In the genomic region with DNA sequence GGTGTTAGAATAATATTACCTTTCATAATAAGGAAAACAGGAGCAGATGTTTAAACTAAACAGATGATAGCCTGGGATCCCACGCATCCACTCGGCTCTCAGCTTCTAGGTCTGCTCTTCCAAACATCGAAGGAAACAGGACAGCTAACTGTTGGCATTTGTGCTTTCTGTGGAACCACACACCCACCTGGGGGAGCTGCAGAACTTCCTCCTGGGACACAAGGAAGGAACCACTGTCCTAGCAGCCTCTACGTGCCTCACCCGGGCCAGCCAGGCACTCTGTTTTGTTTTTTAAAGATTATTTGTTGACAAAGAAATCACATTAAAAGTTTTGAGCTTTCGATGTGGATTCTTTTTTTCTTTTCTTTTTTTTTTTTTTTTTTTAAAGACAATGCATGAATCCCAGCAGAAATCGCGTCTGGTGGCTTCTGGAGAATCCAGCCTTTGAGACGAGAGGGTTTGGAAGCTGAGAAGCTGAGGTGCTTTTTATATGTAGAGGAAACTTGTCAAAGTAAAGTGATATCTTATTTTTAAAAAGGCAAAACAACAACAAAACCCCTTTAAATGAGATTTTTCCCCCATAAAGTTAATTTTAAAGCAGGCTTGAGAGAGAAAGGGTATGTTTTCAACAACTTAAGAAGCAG, we compare ENCODE assay signal across 8 mouse cellular contexts. TPM values are rescaled to one million over a fixed set of nuclear protein-coding genes. Genes with fewer than 3 reads are reported as not detected.
DNase-seq lines count a peak whose midpoint lies in the region; ATAC-seq and TF ChIP-seq lines count a peak whose summit lies in the region.

No protein-coding gene starts in this region.

- no peak for ATAC-seq in neural tube, embryonic 11.5 days (ENCODE audit: insufficient read depth, low FRiP score, low TSS enrichment)
- no peak for ATAC-seq in forebrain, embryonic 16.5 days
- no peak for ATAC-seq in frontal cortex, adult (ENCODE audit: low TSS enrichment)
- ATAC-seq in activated CD4-positive, CD25-positive, alpha-beta regulatory T cell, adult 4 months: no peak

- peaks cover 68% of the 10 kb centered on the region for H3K79me2 ChIP-seq in myocyte (ENCODE audit: control insufficient read depth, insufficient read depth)

- H3K4me2 ChIP-seq in neural tube, embryonic 11.5 days (ENCODE audit: low read depth): peak overlapping the region; percentile 74
- peak overlapping the region; percentile 60 for H3K4me2 ChIP-seq in forebrain, embryonic 16.5 days (ENCODE audit: low read length)
- H3K4me2 ChIP-seq in myocyte (ENCODE audit: low read depth): peak overlapping the region; percentile 90

- peak overlapping the region; percentile 89 for H3K9ac ChIP-seq in neural tube, embryonic 11.5 days (ENCODE audit: low read length)
- peak overlapping the region; percentile 56 for H3K9ac ChIP-seq in forebrain, embryonic 16.5 days (replicated peaks; ENCODE audit: low read depth, low read length)

- H3K9me3 ChIP-seq in neural tube, embryonic 11.5 days (ENCODE audit: control insufficient read depth, low read length): no peaks in the 10 kb centered on the region
- H3K9me3 ChIP-seq in forebrain, embryonic 16.5 days (ENCODE audit: control insufficient read depth, low read length): no peaks in the 10 kb centered on the region
- H3K9me3 ChIP-seq in limb, embryonic 10.5 days (replicated peaks): no peaks in the 10 kb centered on the region

- no peak for DNase-seq in neural tube, embryonic 11.5 days (ENCODE audit: low spot score)
- DNase-seq in neural tube, embryonic 10.5 days (ENCODE audit: extremely low spot score, low spot score): no peak
- peak; percentile 41 for DNase-seq in limb, embryonic 10.5 days (ENCODE audit: low spot score)
- DNase-seq in testis, postnatal 10 days (ENCODE audit: low spot score): no peak

- H3K4me3 ChIP-seq in neural tube, embryonic 11.5 days (ENCODE audit: low read depth, low read length): peak overlapping the region; percentile 58
- peak overlapping the region; percentile 47 for H3K4me3 ChIP-seq in forebrain, embryonic 16.5 days (replicated peaks; ENCODE audit: low read length)
- H3K4me3 ChIP-seq in limb, embryonic 10.5 days: peak overlapping the region; percentile 73
- H3K4me3 ChIP-seq in myocyte: peak overlapping the region; percentile 88

- peak overlapping the region; percentile 63 for H3ac ChIP-seq in myocyte (ENCODE audit: control insufficient read depth, insufficient read length)

- TF ChIP-seq POLR2A in myocyte (IDR thresholded peaks at IDR 0.05; ENCODE audit: insufficient read length, low read depth): no peak

- H3K36me3 ChIP-seq in neural tube, embryonic 11.5 days (ENCODE audit: control insufficient read depth, insufficient read depth, low read length): no peaks in the 10 kb centered on the region
- no peaks in the 10 kb centered on the region for H3K36me3 ChIP-seq in forebrain, embryonic 16.5 days (ENCODE audit: control insufficient read depth, insufficient read depth)
- H3K36me3 ChIP-seq in limb, embryonic 10.5 days: peaks cover 9% of the 10 kb centered on the region
- H3K36me3 ChIP-seq in myocyte (ENCODE audit: control insufficient read depth, insufficient read depth): no peaks in the 10 kb centered on the region

- H3K27ac ChIP-seq in neural tube, embryonic 11.5 days (ENCODE audit: low read depth, low read length): peak overlapping the region; percentile 63; the same call in 1 of the 2 replicates
- peak overlapping the region; percentile 13; the same call in 1 of the 2 replicates for H3K27ac ChIP-seq in forebrain, embryonic 16.5 days (ENCODE audit: low read length)
- peak overlapping the region; percentile 96 for H3K27ac ChIP-seq in limb, embryonic 10.5 days

- H3K27me3 ChIP-seq in neural tube, embryonic 11.5 days (ENCODE audit: control insufficient read depth, insufficient read depth, low read length): no peaks in the 10 kb centered on the region
- no peaks in the 10 kb centered on the region for H3K27me3 ChIP-seq in forebrain, embryonic 16.5 days (replicated peaks; ENCODE audit: control insufficient read depth, insufficient read depth, low read length)
- H3K27me3 ChIP-seq in limb, embryonic 10.5 days (ENCODE audit: low read depth, poor library complexity, severe bottlenecking): no peaks in the 10 kb centered on the region
- H3K27me3 ChIP-seq in myocyte (ENCODE audit: control insufficient read depth, insufficient read depth, insufficient read length): no peaks in the 10 kb centered on the region

- peaks cover 46% of the 10 kb centered on the region for H3K4me1 ChIP-seq in neural tube, embryonic 11.5 days (ENCODE audit: control insufficient read depth, insufficient read depth, low read length)
- H3K4me1 ChIP-seq in forebrain, embryonic 16.5 days (replicated peaks; ENCODE audit: control insufficient read depth, insufficient read depth, low read length): peaks cover 50% of the 10 kb centered on the region
- H3K4me1 ChIP-seq in limb, embryonic 10.5 days: peaks cover 50% of the 10 kb centered on the region

- WGBS in neural tube, embryonic 11.5 days: 33% methylated on average over 9 of the region's 9 CpGs
- WGBS in forebrain, embryonic 16.5 days: 11% methylated on average over 9 of the region's 9 CpGs
- WGBS in limb, embryonic 10.5 days: 29% methylated on average over 9 of the region's 9 CpGs

TF ChIP-seq in myocyte, 11 proteins besides CTCF, POLR2A, EP300 and RAD21:
- no peak for TF ChIP-seq MYOG (IDR thresholded peaks at IDR 0.05; ENCODE audit: control insufficient read depth in 1 of 3, insufficient read depth in 1 of 3, insufficient read length in 2 of 3, low read depth in 2 of 3)

RNA-seq across cellular contexts. Expression of a gene that starts 50.0 kb away (rescaled TPM):
- polyA plus RNA-seq in neural tube, embryonic 11.5 days (2014; fragmentation: Nextera tagmentation; extraction: Ambion mirVana): 62.0 and 62.3 TPM in 2 replicates
- 74.3 and 79.0 TPM in 2 replicates for polyA plus RNA-seq in forebrain, embryonic 16.5 days (2015; fragmentation: Nextera tagmentation; extraction: Ambion mirVana)
- polyA plus RNA-seq in limb, embryonic 10.5 days (2016; fragmentation: Nextera tagmentation; extraction: Ambion mirVana): 114 and 129 TPM in 2 replicates
- 21.1 TPM for polyA plus RNA-seq in myocyte (2012; fragmentation: generic; extraction: Trizol)
- 100 to 1,000 TPM in 1 of 2 experiments, 10 to 100 TPM in 1; 95.8 to 109 TPM for polyA plus RNA-seq in activated CD4-positive, CD25-positive, alpha-beta regulatory T cell, adult 4 months (2017; shearing (Covaris generic))

Comparison
In these comparisons a context has a peak if more than half of its experiments do, and no peak if none do; other contexts are left out.
1. H3K27ac ChIP-seq: peak in every context shown above with its lines; median percentile 96 in limb, embryonic 10.5 days; 63 in neural tube, embryonic 11.5 days; 13 in forebrain, embryonic 16.5 days.